Mouse (Mus musculus): ENCODE results near the gene Il34. TPM values are rescaled to one million over a fixed set of nuclear protein-coding genes. Genes with fewer than 3 reads are reported as not detected.

The Il34 gene
- polyA plus RNA-seq, 1 experiment from 2014 or later: 1.9 TPM

- H3K36me3 ChIP-seq (ENCODE audit: control insufficient read depth, insufficient read depth): peaks cover 10% of the 10 kb centered on the region
- no peak overlapping the region for H3K9ac ChIP-seq (ENCODE audit: low read length)
- H3K4me1 ChIP-seq (ENCODE audit: control insufficient read depth, insufficient read depth, low read length): peaks cover 12% of the 10 kb centered on the region
- no peaks in the 10 kb centered on the region for H3K9me3 ChIP-seq (replicated peaks; ENCODE audit: control insufficient read depth, low read length)
- no peak overlapping the region for H3K27ac ChIP-seq (ENCODE audit: low read length)
- ATAC-seq (replicated peaks; ENCODE audit: extremely low read depth, insufficient read depth, low FRiP score): no peak
- no peaks in the 10 kb centered on the region for H3K27me3 ChIP-seq (ENCODE audit: control insufficient read depth, insufficient read depth, low read length)
- H3K4me2 ChIP-seq (ENCODE audit: low read depth, low read length): no peak overlapping the region
- H3K4me3 ChIP-seq (ENCODE audit: low read length): no peak overlapping the region
- WGBS: 58% methylated on average over 3 of the region's 3 CpGs
Observed at GRCm38 (mm10) chr8:110804825-110805514, 754 bp downstream of the Il34 start.

DNA sequence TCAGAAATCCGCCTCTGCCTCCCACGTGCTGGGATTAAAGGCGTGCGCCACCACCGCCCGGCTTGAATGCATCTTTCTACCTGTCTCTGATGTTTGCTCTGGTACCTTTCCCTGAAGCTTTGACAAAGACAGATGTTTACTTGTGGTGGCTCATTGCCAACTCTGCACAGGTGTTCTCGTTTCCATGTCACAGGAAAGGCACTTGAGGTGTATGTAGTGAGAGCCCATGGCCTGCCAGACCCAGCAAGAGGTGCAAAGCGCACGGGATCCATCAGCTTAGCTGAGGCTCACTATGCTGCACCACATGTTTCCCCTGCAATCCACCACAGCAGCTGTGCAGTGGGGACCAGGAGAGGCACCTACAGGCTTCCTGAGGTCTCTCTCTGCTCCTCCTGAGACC, 1.9 kb downstream of the Il34 start:
- Histone ChIP-seq H3K9me3 (replicated peaks; ENCODE audit: control insufficient read depth, low read length) (no peaks in the 10 kb centered on the region), H3K9ac (ENCODE audit: low read length) (no peak overlapping the region), H3K36me3 (ENCODE audit: control insufficient read depth, insufficient read depth) (no peaks in the 10 kb centered on the region), H3K4me1 (ENCODE audit: control insufficient read depth, insufficient read depth, low read length) (peaks cover 8% of the 10 kb centered on the region), H3K4me2 (ENCODE audit: low read depth, low read length) (no peak overlapping the region), H3K4me3 (ENCODE audit: low read length) (no peak overlapping the region), H3K27ac (ENCODE audit: low read length) (no peak overlapping the region), H3K27me3 (ENCODE audit: control insufficient read depth, insufficient read depth, low read length) (no peaks in the 10 kb centered on the region)
- 76% methylated on average over 9 of the region's 9 CpGs for WGBS
- no peak for ATAC-seq (replicated peaks; ENCODE audit: extremely low read depth, insufficient read depth, low FRiP score)

GRCm38 (mm10) chr8:110802988-110803387, 2.7 kb downstream of the Il34 start:
- Histone ChIP-seq H3K9me3 (replicated peaks; ENCODE audit: control insufficient read depth, low read length) (no peaks in the 10 kb centered on the region), H3K27me3 (ENCODE audit: control insufficient read depth, insufficient read depth, low read length) (no peaks in the 10 kb centered on the region), H3K36me3 (ENCODE audit: control insufficient read depth, insufficient read depth) (no peaks in the 10 kb centered on the region), H3K27ac (ENCODE audit: low read length) (no peak overlapping the region), H3K9ac (ENCODE audit: low read length) (no peak overlapping the region), H3K4me3 (ENCODE audit: low read length) (no peak overlapping the region), H3K4me1 (ENCODE audit: control insufficient read depth, insufficient read depth, low read length) (peaks cover 1% of the 10 kb centered on the region; the same call in 1 of the 2 replicates), H3K4me2 (ENCODE audit: low read depth, low read length) (no peak overlapping the region)
- 77% methylated on average over 5 of the region's 5 CpGs for WGBS
- ATAC-seq (replicated peaks; ENCODE audit: extremely low read depth, insufficient read depth, low FRiP score): no peak

GRCm38 (mm10) chr8:110797086-110797485, 8.6 kb downstream of the Il34 start:
- Histone ChIP-seq H3K9ac (ENCODE audit: low read length) (no peak overlapping the region), H3K27ac (ENCODE audit: low read length) (no peak overlapping the region), H3K9me3 (replicated peaks; ENCODE audit: control insufficient read depth, low read length) (peaks cover 9% of the 10 kb centered on the region; the same call in 1 of the 2 replicates), H3K4me1 (ENCODE audit: control insufficient read depth, insufficient read depth, low read length) (peaks cover 4% of the 10 kb centered on the region), H3K27me3 (ENCODE audit: control insufficient read depth, insufficient read depth, low read length) (no peaks in the 10 kb centered on the region), H3K4me2 (ENCODE audit: low read depth, low read length) (no peak overlapping the region), H3K4me3 (ENCODE audit: low read length) (no peak overlapping the region), H3K36me3 (ENCODE audit: control insufficient read depth, insufficient read depth) (no peaks in the 10 kb centered on the region)
- WGBS: 90% methylated on average over 8 of the region's 8 CpGs
- ATAC-seq (replicated peaks; ENCODE audit: extremely low read depth, insufficient read depth, low FRiP score): no peak

DNA sequence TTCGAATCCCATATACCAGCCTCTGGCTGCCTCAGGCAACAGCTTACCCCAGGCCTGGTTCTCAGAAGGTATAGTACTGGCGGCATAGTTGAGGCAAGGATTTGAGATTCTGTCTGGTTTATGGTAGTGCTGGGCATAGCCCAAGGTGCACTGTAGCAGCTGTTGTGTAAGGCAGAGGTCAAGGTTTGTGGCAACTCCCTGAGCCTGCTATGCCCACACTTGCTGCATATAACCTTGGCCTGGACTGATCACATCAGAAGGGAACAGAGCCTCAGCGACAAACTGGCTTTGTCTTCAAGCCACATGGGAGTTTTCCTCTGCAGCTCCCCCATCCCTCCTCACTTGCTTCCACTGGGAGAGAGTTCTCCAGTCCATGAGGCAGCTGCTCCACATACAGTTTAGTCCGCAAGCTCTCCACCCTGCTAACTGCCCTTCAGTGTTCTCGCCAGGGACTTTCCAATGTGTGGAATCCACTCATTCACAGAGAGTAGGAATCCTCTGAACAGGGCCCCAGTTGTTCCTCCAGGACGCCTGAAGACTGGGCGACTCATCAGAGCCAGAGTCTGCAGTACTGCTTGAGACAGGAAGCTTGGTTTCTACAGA, 11.3 kb downstream of the Il34 start:
- Histone ChIP-seq H3K4me2 (ENCODE audit: low read depth, low read length) (no peak overlapping the region), H3K4me1 (ENCODE audit: control insufficient read depth, insufficient read depth, low read length) (peaks cover 4% of the 10 kb centered on the region), H3K27me3 (ENCODE audit: control insufficient read depth, insufficient read depth, low read length) (no peaks in the 10 kb centered on the region), H3K9me3 (replicated peaks; ENCODE audit: control insufficient read depth, low read length) (peaks cover 9% of the 10 kb centered on the region; the same call in 1 of the 2 replicates), H3K27ac (ENCODE audit: low read length) (no peak overlapping the region), H3K9ac (ENCODE audit: low read length) (no peak overlapping the region), H3K36me3 (ENCODE audit: control insufficient read depth, insufficient read depth) (no peaks in the 10 kb centered on the region), H3K4me3 (ENCODE audit: low read length) (no peak overlapping the region)
- 80% methylated on average over 7 of the region's 7 CpGs for WGBS
- ATAC-seq (replicated peaks; ENCODE audit: extremely low read depth, insufficient read depth, low FRiP score): no peak; the same call in 1 of the 2 replicates

DNA sequence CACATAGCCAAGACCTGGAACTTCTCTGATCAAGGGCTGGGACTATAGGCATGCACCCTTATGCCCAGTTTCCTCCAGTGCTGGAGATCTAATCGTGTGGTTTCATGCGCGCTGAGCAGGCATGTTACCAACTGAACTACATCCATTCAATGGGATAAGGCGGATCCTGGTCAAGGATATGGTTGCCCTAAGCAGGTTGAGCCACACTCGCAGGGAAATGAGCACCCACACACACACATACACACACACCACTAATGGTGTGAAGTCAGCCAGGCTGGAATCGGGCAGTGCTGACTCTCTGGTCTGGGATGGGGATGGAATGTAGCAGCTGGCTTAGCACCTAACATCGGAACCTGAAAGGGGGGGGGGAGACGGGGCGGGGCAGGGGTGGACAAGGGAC, 11.8 kb downstream of the Il34 start:
- Histone ChIP-seq H3K9ac (ENCODE audit: low read length) (no peak overlapping the region), H3K36me3 (ENCODE audit: control insufficient read depth, insufficient read depth) (no peaks in the 10 kb centered on the region), H3K27ac (ENCODE audit: low read length) (no peak overlapping the region), H3K4me3 (ENCODE audit: low read length) (no peak overlapping the region), H3K4me2 (ENCODE audit: low read depth, low read length) (no peak overlapping the region), H3K9me3 (replicated peaks; ENCODE audit: control insufficient read depth, low read length) (peaks cover 9% of the 10 kb centered on the region; the same call in 1 of the 2 replicates), H3K4me1 (ENCODE audit: control insufficient read depth, insufficient read depth, low read length) (peaks cover 4% of the 10 kb centered on the region), H3K27me3 (ENCODE audit: control insufficient read depth, insufficient read depth, low read length) (no peaks in the 10 kb centered on the region)
- 92% methylated on average over 9 of the region's 9 CpGs for WGBS
- ATAC-seq (replicated peaks; ENCODE audit: extremely low read depth, insufficient read depth, low FRiP score): no peak

DNA sequence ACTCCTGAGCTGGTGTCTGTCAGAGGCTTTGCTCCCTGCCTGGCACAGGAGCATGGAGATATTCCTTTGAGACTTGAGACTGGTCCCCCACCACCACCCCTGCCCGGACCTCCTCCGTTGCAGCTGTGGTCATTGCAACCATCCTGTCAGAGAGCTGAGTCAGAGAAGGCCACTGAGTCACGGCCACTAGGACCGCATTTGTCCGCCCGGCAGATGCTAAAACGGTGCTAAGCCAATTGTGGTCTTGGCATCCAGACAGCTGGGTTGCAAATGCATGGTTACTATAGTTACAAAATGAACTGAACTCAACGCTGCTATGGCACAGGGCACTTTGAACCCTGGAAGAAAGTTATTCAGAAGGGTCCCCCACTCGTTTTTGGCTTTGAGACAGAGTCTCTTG, 12.2 kb downstream of the Il34 start:
- Histone ChIP-seq H3K4me2 (ENCODE audit: low read depth, low read length) (no peak overlapping the region), H3K36me3 (ENCODE audit: control insufficient read depth, insufficient read depth) (no peaks in the 10 kb centered on the region), H3K9ac (ENCODE audit: low read length) (no peak overlapping the region), H3K4me3 (ENCODE audit: low read length) (no peak overlapping the region), H3K27ac (ENCODE audit: low read length) (no peak overlapping the region), H3K4me1 (ENCODE audit: control insufficient read depth, insufficient read depth, low read length) (peaks cover 4% of the 10 kb centered on the region), H3K9me3 (replicated peaks; ENCODE audit: control insufficient read depth, low read length) (peaks cover 9% of the 10 kb centered on the region; the same call in 1 of the 2 replicates), H3K27me3 (ENCODE audit: control insufficient read depth, insufficient read depth, low read length) (no peaks in the 10 kb centered on the region)
- 67% methylated on average over 9 of the region's 9 CpGs for WGBS
- no peak for ATAC-seq (replicated peaks; ENCODE audit: extremely low read depth, insufficient read depth, low FRiP score)

DNA sequence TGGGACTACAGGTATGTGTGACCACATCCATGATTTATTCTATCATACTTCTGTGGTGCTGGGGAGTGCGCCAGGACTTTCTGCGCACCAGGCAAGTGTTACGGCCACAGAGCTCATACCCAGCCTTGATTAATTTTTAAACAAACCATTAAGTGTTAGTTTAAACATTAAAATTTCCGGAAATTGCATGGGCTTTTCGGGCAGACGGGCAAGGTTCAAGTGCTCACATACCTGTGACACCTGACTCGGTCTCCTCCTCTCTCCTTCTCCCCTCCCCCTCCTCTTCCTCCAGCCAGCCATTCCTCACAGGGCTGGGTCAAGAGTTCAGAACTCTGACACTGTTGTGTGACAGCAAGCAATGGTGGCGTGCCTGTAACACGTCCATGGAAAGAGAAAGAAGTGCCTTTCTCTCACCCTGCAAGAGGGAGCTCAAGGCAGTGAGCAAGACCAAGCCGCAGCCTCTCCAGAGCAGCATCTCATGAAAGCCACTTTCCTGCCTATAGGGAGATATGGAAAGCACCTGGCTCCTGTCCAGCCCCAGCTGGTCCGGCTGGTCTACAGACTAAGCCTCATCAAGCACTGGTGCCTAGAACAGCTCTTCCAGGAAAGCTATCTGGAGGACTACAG, 13.0 kb downstream of the Il34 start:
- H3K9me3 ChIP-seq (replicated peaks; ENCODE audit: control insufficient read depth, low read length): peaks cover 9% of the 10 kb centered on the region; the same call in 1 of the 2 replicates
- no peak overlapping the region for H3K27ac ChIP-seq (ENCODE audit: low read length)
- 53% methylated on average over 11 of the region's 11 CpGs for WGBS
- H3K4me2 ChIP-seq (ENCODE audit: low read depth, low read length): no peak overlapping the region
- H3K9ac ChIP-seq (ENCODE audit: low read length): no peak overlapping the region
- peak; percentile 19 for ATAC-seq (replicated peaks; ENCODE audit: extremely low read depth, insufficient read depth, low FRiP score)
- H3K36me3 ChIP-seq (ENCODE audit: control insufficient read depth, insufficient read depth): no peaks in the 10 kb centered on the region
- peaks cover 4% of the 10 kb centered on the region for H3K4me1 ChIP-seq (ENCODE audit: control insufficient read depth, insufficient read depth, low read length)
- H3K4me3 ChIP-seq (ENCODE audit: low read length): no peak overlapping the region
- no peaks in the 10 kb centered on the region for H3K27me3 ChIP-seq (ENCODE audit: control insufficient read depth, insufficient read depth, low read length)

GRCm38 (mm10) chr8:110791164-110791563, 14.6 kb downstream of the Il34 start:
- Histone ChIP-seq H3K9me3 (replicated peaks; ENCODE audit: control insufficient read depth, low read length) (peaks cover 9% of the 10 kb centered on the region; the same call in 1 of the 2 replicates), H3K9ac (ENCODE audit: low read length) (no peak overlapping the region), H3K36me3 (ENCODE audit: control insufficient read depth, insufficient read depth) (no peaks in the 10 kb centered on the region), H3K4me2 (ENCODE audit: low read depth, low read length) (no peak overlapping the region), H3K4me1 (ENCODE audit: control insufficient read depth, insufficient read depth, low read length) (peaks cover 4% of the 10 kb centered on the region), H3K27ac (ENCODE audit: low read length) (no peak overlapping the region), H3K4me3 (ENCODE audit: low read length) (no peak overlapping the region), H3K27me3 (ENCODE audit: control insufficient read depth, insufficient read depth, low read length) (no peaks in the 10 kb centered on the region)
- WGBS: 64% methylated on average over 10 of the region's 10 CpGs
- no peak for ATAC-seq (replicated peaks; ENCODE audit: extremely low read depth, insufficient read depth, low FRiP score)

All from heart, embryonic 16.5 days (tissue).